Mouse (Mus musculus): ENCODE measurements around the gene Atf2. TPM values are rescaled to one million over a fixed set of nuclear protein-coding genes. Genes with fewer than 3 reads are reported as not detected.
"Not testable (repeated sequence)": the region's sequence is repeated elsewhere in the genome, so short reads cannot be mapped to it uniquely, and the experiment has no call there.

Atf2 gene
- polyA plus RNA-seq, 1 experiment from 2014 or later: 101 TPM

GRCm38 (mm10) chr2:73912264-73912663 lies 19.8 kb upstream of the Atf2 start:
- WGBS: 84% methylated on average over 3 of the region's 3 CpGs
- no peak for ATAC-seq (replicated peaks; ENCODE audit: low FRiP score)
- no peak for DNase-seq (ENCODE audit: low spot score)

GRCm38 (mm10) chr2:73911175-73911700 lies 18.8 kb upstream of the Atf2 start, which contains the start of gene Atp5g3:
Gene Atp5g3, minus strand, starts transcription at chr2:73911326.
- Histone ChIP-seq H3K27ac (ENCODE audit: low read depth, low read length) (peak within 1 kb of the TSS; percentile 42; the same call in 1 of the 2 replicates), H3K4me3 (ENCODE audit: low read depth, low read length) (peak within 1 kb of the TSS; percentile 82), H3K9me3 (ENCODE audit: control insufficient read depth, low read length) (no peaks in the 10 kb centered on the region), H3K36me3 (ENCODE audit: control insufficient read depth, insufficient read depth, low read length) (peaks cover 10% of the 10 kb centered on the region; the same call in 1 of the 2 replicates), H3K4me2 (ENCODE audit: low read depth, low read length, severe bottlenecking) (peak within 1 kb of the TSS; percentile 82), H3K4me1 (replicated peaks; ENCODE audit: control insufficient read depth, insufficient read depth, low read length) (no peaks in the 10 kb centered on the region; the same call in 1 of the 2 replicates), H3K27me3 (ENCODE audit: control insufficient read depth, insufficient read depth, low read length) (no peaks in the 10 kb centered on the region), H3K9ac (ENCODE audit: low read length) (peak within 1 kb of the TSS; percentile 93)
- DNase-seq (ENCODE audit: low spot score) (peak; percentile 95), ATAC-seq (replicated peaks; ENCODE audit: low FRiP score) (peak; percentile 97)
- WGBS: under 1% methylated on average over 38 of the region's 38 CpGs

More at GRCm38 (mm10) chr2:73912264-73912663, 19.8 kb upstream of the Atf2 start:
- Histone ChIP-seq H3K27me3 (ENCODE audit: control insufficient read depth, insufficient read depth, low read length) (no peaks in the 10 kb centered on the region), H3K27ac (ENCODE audit: low read depth, low read length) (no peak overlapping the region), H3K4me2 (ENCODE audit: low read depth, low read length, severe bottlenecking) (no peak overlapping the region), H3K9me3 (ENCODE audit: control insufficient read depth, low read length) (no peaks in the 10 kb centered on the region), H3K4me3 (ENCODE audit: low read depth, low read length) (no peak overlapping the region), H3K4me1 (replicated peaks; ENCODE audit: control insufficient read depth, insufficient read depth, low read length) (no peaks in the 10 kb centered on the region; the same call in 1 of the 2 replicates), H3K9ac (ENCODE audit: low read length) (no peak overlapping the region), H3K36me3 (ENCODE audit: control insufficient read depth, insufficient read depth, low read length) (peaks cover 10% of the 10 kb centered on the region; the same call in 1 of the 2 replicates)

- peaks cover 10% of the 10 kb centered on the region; the same call in 1 of the 2 replicates for H3K36me3 ChIP-seq (ENCODE audit: control insufficient read depth, insufficient read depth, low read length)
- H3K27me3 ChIP-seq (ENCODE audit: control insufficient read depth, insufficient read depth, low read length): no peaks in the 10 kb centered on the region
- H3K4me1 ChIP-seq (replicated peaks; ENCODE audit: control insufficient read depth, insufficient read depth, low read length): no peaks in the 10 kb centered on the region; the same call in 1 of the 2 replicates
- under 1% methylated on average over 48 of the region's 50 CpGs for WGBS
- H3K9ac ChIP-seq (ENCODE audit: low read length): peak overlapping the region; percentile 93
- DNase-seq (ENCODE audit: low spot score): peak; percentile 73
- H3K27ac ChIP-seq (ENCODE audit: low read depth, low read length): peak overlapping the region; percentile 42; the same call in 1 of the 2 replicates
- no peak; the same call in 1 of the 2 replicates for ATAC-seq (replicated peaks; ENCODE audit: low FRiP score)
- H3K4me3 ChIP-seq (ENCODE audit: low read depth, low read length): peak overlapping the region; percentile 82
- no peaks in the 10 kb centered on the region for H3K9me3 ChIP-seq (ENCODE audit: control insufficient read depth, low read length)
- peak overlapping the region; percentile 82 for H3K4me2 ChIP-seq (ENCODE audit: low read depth, low read length, severe bottlenecking)
Observed at GRCm38 (mm10) chr2:73910571-73911174, 18.2 kb upstream of the Atf2 start.

- Histone ChIP-seq H3K4me3 (ENCODE audit: low read depth, low read length) (no peak overlapping the region), H3K4me2 (ENCODE audit: low read depth, low read length, severe bottlenecking) (no peak overlapping the region), H3K9me3 (ENCODE audit: control insufficient read depth, low read length) (no peaks in the 10 kb centered on the region), H3K27me3 (ENCODE audit: control insufficient read depth, insufficient read depth, low read length) (no peaks in the 10 kb centered on the region), H3K36me3 (ENCODE audit: control insufficient read depth, insufficient read depth, low read length) (peaks cover 10% of the 10 kb centered on the region; the same call in 1 of the 2 replicates), H3K9ac (ENCODE audit: low read length) (no peak overlapping the region), H3K27ac (ENCODE audit: low read depth, low read length) (no peak overlapping the region), H3K4me1 (replicated peaks; ENCODE audit: control insufficient read depth, insufficient read depth, low read length) (no peaks in the 10 kb centered on the region; the same call in 1 of the 2 replicates)
- 93% methylated on average over 2 of the region's 2 CpGs for WGBS
- no peak for ATAC-seq (replicated peaks; ENCODE audit: low FRiP score)
- no peak for DNase-seq (ENCODE audit: low spot score)
Observed at GRCm38 (mm10) chr2:73909116-73909515, 16.7 kb upstream of the Atf2 start.

GRCm38 (mm10) chr2:73904679-73905078 lies 12.2 kb upstream of the Atf2 start:
- H3K9me3 ChIP-seq (ENCODE audit: control insufficient read depth, low read length); H3K27me3 ChIP-seq (ENCODE audit: control insufficient read depth, insufficient read depth, low read length); DNase-seq (ENCODE audit: low spot score); H3K9ac ChIP-seq (ENCODE audit: low read length); H3K27ac ChIP-seq (ENCODE audit: low read depth, low read length); H3K4me2 ChIP-seq (ENCODE audit: low read depth, low read length, severe bottlenecking); H3K4me1 ChIP-seq (replicated peaks; ENCODE audit: control insufficient read depth, insufficient read depth, low read length); H3K4me3 ChIP-seq (ENCODE audit: low read depth, low read length); H3K36me3 ChIP-seq (ENCODE audit: control insufficient read depth, insufficient read depth, low read length); ATAC-seq (replicated peaks; ENCODE audit: low FRiP score): not testable (repeated sequence)

GRCm38 (mm10) chr2:73903536-73903935 lies 11.1 kb upstream of the Atf2 start:
- DNase-seq (ENCODE audit: low spot score) (no peak), ATAC-seq (replicated peaks; ENCODE audit: low FRiP score) (no peak)
- H3K4me3 ChIP-seq (ENCODE audit: low read depth, low read length): no peak overlapping the region
- 100% methylated on average over 2 of the region's 2 CpGs for WGBS
- no peak overlapping the region for H3K4me2 ChIP-seq (ENCODE audit: low read depth, low read length, severe bottlenecking)
- 0 out of 2 replicates have a peak, but pooled peaks cover 3% of the 10 kb centered on the region for H3K36me3 ChIP-seq (ENCODE audit: control insufficient read depth, insufficient read depth, low read length)
- no peak overlapping the region for H3K9ac ChIP-seq (ENCODE audit: low read length)
- no peak overlapping the region for H3K27ac ChIP-seq (ENCODE audit: low read depth, low read length)
- no peaks in the 10 kb centered on the region for H3K27me3 ChIP-seq (ENCODE audit: control insufficient read depth, insufficient read depth, low read length)
- H3K9me3 ChIP-seq (ENCODE audit: control insufficient read depth, low read length): no peaks in the 10 kb centered on the region
- no peaks in the 10 kb centered on the region for H3K4me1 ChIP-seq (replicated peaks; ENCODE audit: control insufficient read depth, insufficient read depth, low read length)

GRCm38 (mm10) chr2:73902328-73902727 lies 9.9 kb upstream of the Atf2 start:
- not testable (repeated sequence) for H3K27me3 ChIP-seq (ENCODE audit: control insufficient read depth, insufficient read depth, low read length); H3K27ac ChIP-seq (ENCODE audit: low read depth, low read length); H3K4me3 ChIP-seq (ENCODE audit: low read depth, low read length); H3K4me1 ChIP-seq (replicated peaks; ENCODE audit: control insufficient read depth, insufficient read depth, low read length); H3K9me3 ChIP-seq (ENCODE audit: control insufficient read depth, low read length); H3K9ac ChIP-seq (ENCODE audit: low read length); H3K36me3 ChIP-seq (ENCODE audit: control insufficient read depth, insufficient read depth, low read length); ATAC-seq (replicated peaks; ENCODE audit: low FRiP score); H3K4me2 ChIP-seq (ENCODE audit: low read depth, low read length, severe bottlenecking); DNase-seq (ENCODE audit: low spot score)
- WGBS: 93% methylated on average over 3 of the region's 3 CpGs

- H3K36me3 ChIP-seq (ENCODE audit: control insufficient read depth, insufficient read depth, low read length): no peaks in the 10 kb centered on the region
- H3K4me1 ChIP-seq (replicated peaks; ENCODE audit: control insufficient read depth, insufficient read depth, low read length): no peaks in the 10 kb centered on the region
- H3K4me3 ChIP-seq (ENCODE audit: low read depth, low read length): no peak overlapping the region
- H3K27ac ChIP-seq (ENCODE audit: low read depth, low read length): no peak overlapping the region
- DNase-seq (ENCODE audit: low spot score) (no peak), ATAC-seq (replicated peaks; ENCODE audit: low FRiP score) (no peak)
- H3K4me2 ChIP-seq (ENCODE audit: low read depth, low read length, severe bottlenecking): no peak overlapping the region
- H3K9ac ChIP-seq (ENCODE audit: low read length): no peak overlapping the region
- H3K27me3 ChIP-seq (ENCODE audit: control insufficient read depth, insufficient read depth, low read length): no peaks in the 10 kb centered on the region
- H3K9me3 ChIP-seq (ENCODE audit: control insufficient read depth, low read length): no peaks in the 10 kb centered on the region
Observed at GRCm38 (mm10) chr2:73901169-73901568, 8.7 kb upstream of the Atf2 start.

GRCm38 (mm10) chr2:73900364-73900763 lies 7.9 kb upstream of the Atf2 start:
- Histone ChIP-seq H3K27ac (ENCODE audit: low read depth, low read length) (no peak overlapping the region), H3K9ac (ENCODE audit: low read length) (no peak overlapping the region), H3K4me2 (ENCODE audit: low read depth, low read length, severe bottlenecking) (no peak overlapping the region), H3K4me3 (ENCODE audit: low read depth, low read length) (no peak overlapping the region), H3K9me3 (ENCODE audit: control insufficient read depth, low read length) (no peaks in the 10 kb centered on the region), H3K27me3 (ENCODE audit: control insufficient read depth, insufficient read depth, low read length) (no peaks in the 10 kb centered on the region), H3K4me1 (replicated peaks; ENCODE audit: control insufficient read depth, insufficient read depth, low read length) (no peaks in the 10 kb centered on the region), H3K36me3 (ENCODE audit: control insufficient read depth, insufficient read depth, low read length) (no peaks in the 10 kb centered on the region)
- 89% methylated on average over 1 of the region's 1 CpGs for WGBS
- no peak for ATAC-seq (replicated peaks; ENCODE audit: low FRiP score)
- no peak for DNase-seq (ENCODE audit: low spot score)

Data from forebrain, embryonic 11.5 days (tissue).